Mouse (Mus musculus): ENCODE results near the gene Ssc4d.

The Ssc4d gene

DNA sequence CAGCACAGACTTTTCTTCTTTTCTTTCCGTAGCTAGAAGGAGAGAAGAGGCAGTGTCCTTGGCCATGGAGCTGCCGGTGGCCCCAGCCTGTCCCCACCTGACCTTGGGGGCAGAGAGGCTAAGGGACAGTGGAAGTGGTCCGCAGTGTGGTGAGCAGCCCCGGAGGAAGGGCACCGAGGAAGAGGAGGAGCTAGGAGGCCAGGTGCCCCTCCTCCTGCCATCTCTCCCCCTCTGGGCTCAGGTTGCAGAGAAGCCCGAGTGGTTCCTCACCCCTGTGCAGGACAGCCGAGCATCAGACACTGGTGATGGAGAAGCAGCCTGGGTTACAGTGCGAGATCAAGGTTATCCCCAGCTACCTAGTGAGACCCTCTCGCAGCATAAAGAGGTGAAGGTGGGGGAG lies at the start of gene Ssc4d:
Ssc4d (minus strand) TSS at position 167 of the 400 bp plus-strand sequence.
- DNase-seq (ENCODE audit: low spot score): no peak

DNA sequence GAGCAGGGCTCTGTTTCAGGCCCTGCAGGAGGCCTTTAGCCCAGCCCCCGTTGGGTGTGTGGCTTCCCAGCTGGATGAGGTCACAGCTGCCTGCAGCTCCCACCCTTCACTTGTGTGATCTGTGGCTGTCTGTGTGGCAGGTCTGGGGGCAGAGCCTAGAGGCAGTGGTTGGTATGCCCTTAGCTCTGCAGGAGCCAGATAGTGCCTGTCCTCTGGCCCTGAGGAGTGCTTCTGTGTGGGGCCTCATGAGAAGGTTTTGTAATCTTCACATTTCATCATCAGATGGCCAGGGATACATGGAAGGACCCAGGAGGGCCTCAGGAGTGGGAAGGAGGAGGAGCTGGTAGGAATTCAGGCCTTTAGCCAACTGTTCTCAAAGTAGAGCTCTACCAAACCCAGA lies 45.6 kb upstream of the Ssc4d start:
- DNase-seq (ENCODE audit: low spot score): no peak

DNA sequence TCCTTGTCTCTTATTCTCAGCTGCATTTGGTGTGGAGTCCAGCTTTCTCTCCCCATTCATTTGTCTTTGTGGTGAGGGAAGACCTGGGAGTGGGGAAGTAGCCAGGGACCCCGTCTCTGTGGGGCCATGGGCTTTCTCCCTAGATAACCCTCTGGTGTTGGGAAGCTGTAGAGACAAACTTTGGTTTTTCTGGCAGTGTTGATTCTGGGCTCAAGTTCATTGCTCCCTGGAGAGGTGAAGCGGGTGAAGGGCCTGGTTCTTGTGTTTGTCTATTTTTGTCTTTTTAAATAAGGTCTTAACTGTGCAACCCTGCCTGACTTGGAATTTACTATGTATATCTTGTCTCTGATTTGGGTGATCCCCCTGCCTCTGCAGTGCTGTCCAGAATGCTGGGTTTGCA lies 44.4 kb upstream of the Ssc4d start:
- no peak for DNase-seq (ENCODE audit: low spot score)

DNA sequence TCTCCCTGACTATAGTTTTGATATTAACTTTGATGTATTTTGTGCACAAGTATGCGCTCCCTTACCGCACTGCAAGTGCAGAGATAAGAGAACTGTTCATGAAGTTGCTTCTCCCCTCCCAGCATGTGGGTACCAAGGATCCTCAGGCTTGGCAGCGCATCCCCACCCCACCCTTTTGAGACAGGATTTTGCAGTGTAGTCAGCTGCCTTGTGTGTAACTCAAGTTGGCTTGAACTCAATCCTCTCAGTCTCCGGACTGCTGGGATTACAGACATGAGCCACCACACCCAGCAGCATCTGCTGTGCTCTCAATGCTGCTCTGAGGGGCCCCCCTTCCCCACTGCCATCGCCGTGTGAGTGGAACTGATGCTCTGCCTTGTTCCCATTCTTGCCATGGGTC lies 42.9 kb upstream of the Ssc4d start:
- DNase-seq (ENCODE audit: low spot score): no peak

DNA sequence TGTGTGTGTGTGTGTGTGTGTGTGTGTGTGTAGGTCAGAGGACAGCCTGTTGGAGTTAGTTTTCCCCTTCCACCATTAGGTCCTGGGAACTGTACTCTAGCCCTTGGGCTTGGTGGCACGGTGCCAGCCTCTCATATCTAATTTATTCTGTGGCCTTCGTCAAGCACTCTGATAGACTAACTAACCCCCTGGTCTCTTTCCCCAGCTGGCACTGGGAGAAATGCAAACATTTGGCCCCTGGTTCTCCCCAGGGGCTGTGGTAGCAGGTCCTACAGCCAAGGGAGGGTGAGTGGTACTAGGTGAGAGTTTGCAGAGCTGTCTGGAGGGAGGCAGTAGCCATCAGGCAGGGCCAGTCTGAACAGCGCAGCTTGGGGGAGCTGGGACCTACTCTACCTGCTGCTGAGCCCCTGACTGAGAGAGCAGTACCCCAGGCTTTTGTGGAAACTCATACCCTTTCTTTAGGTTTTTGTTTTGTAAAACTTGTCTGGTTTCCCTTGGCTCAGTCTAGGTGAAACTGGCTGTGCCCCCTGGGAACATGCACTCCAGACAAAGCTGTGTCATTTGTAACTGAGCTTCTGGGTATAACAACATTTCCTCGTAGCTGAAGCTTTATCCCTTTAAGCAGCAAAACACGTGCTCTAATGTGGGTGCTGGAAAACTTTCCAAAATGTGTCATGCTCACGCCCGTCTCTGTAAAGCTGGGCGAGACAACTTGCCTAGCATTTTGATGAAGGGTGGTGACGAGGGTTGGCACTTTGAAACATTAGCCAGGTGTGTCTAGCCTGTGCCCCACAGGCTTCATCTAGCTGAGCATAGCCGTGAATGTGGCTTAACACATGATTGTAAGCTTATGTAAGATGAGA lies 41.9 kb upstream of the Ssc4d start:
- DNase-seq (ENCODE audit: low spot score): no peak

DNA sequence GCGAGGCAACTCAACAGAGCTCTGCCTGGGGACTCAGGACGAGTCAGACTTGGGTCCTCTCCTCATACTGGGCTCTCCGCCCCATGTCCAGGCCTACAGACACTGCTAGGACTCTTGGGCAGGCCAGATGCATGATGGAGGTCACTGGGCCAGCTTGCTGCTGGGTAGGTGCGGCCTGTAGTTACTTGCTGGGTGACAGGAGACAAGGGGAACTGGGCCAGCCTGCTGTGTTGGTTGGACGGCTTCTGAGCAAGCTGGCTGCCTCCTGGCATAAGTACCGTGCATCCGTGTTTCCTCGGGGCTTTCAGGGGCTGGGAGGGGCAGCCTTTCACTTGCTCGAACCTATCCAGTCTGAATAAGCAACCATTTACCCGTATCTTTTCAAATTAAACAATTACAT lies 41.3 kb upstream of the Ssc4d start:
- no peak for DNase-seq (ENCODE audit: low spot score)

DNA sequence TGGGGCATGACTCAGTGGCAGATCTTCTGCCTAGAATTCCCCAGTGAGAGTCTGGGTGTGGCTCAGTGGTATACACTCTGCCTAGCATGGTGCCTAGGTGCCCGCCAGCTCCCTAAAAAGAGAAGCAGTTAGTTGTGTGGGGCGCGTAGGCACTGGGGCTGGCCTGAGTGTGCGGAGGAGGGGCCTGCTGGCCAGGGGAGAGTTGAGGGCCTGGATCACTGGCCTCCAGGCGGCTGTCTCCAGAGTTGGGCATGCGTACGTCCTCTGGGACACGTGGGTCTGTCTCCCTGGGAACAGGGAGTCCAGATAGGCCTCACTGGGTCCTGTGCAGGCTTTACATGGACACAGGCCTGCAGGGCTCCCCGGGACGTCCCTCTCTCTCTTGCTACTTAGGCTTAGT lies 40.5 kb upstream of the Ssc4d start:
- no peak for DNase-seq (ENCODE audit: low spot score)

DNA sequence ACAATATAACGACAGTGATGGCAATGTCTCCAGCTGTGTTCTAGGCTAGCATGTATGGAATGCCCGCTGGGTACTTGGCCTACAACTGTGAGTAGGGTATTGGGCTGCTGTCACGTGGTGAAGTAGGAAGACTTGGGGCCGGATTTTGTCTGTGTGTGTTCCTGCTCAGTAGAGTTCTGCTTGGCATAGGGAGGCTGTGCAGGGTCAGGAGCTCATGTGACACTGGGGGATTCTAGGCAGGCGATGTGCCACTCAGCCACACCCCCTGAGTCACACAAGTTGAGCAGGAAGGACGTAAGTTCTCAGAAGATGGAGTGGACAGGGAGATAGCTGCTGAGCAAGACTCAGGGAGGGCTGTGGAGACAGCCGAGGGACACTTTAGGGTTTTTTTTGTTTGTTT lies 33.4 kb upstream of the Ssc4d start:
- DNase-seq (ENCODE audit: low spot score): no peak

DNA sequence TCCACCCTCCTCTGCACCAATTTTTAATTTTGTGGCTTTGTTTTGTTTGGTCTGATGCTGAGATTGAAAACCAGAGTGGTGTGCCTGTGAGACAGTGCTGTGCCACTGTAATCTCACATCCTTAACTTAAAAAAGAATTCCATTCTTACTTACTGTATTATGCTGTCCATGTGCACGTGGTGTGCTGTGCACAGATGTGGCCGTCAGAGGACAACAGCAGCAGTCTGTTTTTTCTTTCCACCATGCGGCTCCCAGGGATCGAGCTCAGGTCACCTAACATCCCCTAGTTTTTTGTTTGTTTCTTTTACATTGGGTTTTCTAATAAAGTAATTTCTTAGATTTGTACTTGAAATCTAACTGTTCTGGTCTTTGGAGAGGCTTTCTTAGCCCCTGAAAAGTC lies 30.2 kb upstream of the Ssc4d start:
- no peak for DNase-seq (ENCODE audit: low spot score)

DNA sequence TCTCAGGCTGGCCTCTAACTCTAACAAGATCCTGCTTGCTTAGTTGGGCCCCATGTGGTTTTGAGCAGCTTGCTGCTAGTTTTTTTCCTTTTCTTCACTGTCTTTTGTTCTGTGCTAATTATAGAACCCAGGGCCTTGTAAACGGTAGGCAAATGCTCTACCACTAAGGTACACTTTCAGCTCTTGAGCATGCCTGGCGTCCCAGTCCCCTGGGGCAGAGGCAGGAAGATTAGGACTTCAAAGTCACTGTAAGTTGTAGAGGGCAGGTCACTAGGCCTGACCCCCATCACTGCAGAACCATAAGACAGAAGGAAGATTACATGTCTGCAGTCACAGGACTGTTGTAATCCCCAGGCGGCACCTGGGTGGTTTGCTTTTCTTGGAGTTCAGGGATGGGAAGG lies 28.4 kb upstream of the Ssc4d start:
- DNase-seq (ENCODE audit: low spot score): no peak

DNA sequence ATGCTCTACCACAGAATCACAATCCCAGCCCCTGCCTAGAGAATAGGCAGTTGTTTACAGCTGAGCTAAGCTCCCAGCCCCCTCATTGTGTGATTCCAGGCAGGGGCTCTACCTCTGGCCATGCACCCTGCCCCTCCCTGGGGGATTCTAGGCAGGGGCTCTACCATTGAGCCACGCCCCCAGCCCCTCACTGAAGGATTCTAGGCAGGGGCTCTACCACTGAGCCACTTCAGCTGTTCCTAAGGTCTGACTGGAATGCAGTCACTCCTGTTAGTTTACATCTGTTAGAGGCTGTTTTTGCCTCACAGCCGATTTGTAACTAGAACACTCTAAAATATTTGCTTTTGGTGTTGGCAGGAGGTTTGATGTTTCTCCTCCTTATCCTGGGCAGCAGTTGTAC lies 28.0 kb upstream of the Ssc4d start:
- no peak for DNase-seq (ENCODE audit: low spot score)

DNA sequence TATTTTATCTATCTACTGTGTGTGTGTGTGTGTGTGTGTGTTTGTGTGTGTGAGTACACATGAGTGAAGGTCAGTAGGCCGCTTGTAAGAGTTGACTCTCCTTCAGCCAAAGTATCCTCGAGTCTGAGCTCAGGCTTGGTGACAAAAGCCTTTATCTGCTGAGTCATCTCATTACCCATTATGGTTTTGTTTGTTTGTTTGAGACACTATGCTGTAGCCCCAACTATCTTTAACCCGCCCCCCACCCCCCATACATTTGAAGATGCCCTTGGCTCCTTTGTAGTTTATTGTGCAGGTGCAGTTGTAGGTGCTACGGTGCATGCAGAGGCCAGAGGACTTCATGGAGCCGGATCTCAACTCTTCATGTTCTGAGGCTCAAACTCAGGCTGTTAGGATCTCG lies 26.9 kb upstream of the Ssc4d start:
- no peak for DNase-seq (ENCODE audit: low spot score)

DNA sequence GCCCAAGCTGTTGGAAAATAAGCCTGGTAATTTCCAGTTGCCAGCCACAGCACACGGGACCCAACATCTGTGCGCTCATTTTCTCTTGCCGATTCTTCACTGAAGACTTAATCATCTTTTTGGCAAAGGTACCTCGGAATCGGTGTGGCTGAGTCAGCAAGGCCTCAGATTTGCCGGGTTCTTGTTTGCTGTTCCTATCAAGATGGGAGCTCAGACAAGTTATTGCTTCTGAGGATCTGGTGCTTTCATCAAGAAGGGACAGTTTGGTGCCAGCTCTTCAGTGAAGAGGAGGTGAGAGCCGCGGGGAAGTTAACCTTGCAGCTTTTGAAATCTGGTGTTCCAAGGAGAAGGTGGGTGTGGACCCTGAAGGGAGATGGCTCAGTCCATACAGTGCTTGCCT lies 21.8 kb upstream of the Ssc4d start:
- DNase-seq (ENCODE audit: low spot score): no peak

DNA sequence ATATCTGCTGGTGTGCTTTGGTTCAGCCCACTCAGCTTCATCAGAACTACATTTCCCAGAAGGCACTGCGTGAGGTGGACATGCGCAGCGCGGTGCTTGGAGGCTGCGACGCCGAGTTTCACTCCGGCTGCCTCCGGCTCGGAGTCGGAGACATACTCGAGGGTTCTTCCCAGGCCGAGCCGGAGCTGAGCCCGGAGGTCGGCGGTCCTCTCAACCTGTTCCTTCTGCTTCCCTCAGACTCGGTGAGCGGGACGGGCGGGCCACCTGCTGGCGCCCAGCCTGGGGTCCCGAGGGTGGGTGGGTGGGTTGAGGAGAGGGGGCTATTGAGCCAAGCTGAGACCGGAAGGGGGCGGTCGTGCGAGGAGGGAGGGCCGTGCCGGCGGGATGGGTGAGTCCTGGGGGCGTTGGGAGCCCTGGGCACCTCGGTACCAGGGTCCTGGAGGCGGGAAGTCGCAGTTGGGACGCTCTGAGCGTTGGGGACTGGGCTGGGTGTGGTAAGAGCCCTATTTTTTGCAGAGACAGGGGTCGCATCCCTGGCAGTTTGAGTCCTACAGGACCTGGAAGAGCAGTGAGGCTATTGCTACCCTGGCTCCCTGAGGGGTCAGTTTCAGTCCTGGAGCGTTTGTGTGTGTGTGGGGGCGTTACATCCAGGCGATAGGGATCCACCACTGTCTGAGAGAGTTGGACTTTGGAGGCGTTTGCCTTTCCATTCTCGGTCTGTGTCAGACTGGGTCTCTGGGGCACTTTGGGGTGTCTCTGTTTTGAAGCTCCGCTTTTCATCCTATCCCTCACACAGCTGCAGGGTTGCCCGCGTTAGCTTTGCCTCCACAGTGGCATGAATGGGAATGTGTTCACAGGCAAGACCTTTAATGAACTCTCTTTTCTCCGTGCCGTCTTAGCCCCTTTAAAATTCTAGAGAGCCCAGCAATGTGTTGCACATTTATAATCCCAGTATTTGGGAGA lies 20.7 kb upstream of the Ssc4d start, which contains the start of gene Dtx2:
Dtx2 (plus strand) TSS at position 76 of the 963 bp plus-strand sequence.
- DNase-seq (ENCODE audit: low spot score): peak; percentile 92

DNA sequence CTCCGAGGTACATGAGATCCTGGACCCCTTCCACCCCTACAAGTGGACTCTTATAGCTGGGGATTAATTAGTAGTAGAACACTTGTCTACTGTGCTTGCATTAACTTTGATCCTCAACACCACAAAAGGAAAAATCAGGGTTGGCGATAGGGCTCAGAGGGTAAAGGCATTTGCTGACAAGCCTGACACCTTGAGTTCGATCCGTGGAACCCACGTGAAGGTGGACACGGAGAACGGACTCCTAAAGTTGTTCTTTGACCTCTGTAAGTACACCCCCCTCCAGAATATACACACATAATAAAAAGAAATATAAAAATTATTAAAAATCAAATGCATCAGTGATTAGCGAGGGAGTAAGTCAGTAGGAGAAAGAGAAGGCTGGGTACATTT lies 20.0 kb upstream of the Ssc4d start:
- DNase-seq (ENCODE audit: low spot score): no peak

DNA sequence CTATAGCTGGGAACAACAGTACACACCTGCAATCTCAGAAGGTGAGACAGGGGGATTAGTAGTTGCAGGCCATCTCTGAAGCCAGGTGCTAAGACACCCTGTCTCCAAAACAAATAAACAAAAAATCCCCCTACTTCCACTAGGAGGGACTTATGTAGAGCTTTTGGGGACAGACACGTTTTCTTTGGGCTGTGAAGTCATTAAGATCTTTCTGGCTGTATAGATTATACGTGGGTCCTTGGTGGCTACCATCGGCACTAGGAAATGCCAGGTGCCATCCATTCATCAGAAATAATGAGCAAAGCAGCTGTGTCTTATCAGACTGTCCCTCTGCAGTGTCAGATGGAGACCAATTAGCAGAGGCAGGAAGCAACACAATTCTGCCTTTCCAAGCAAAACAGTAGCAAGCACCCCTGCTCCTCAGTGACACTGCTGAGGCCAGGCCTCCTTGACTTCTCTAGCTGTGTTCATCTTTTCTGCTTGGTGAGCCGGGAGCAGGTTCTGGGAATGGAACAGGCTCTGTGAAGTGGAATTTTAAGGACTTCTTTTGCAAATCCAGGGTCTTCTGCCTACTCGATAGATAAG lies 19.1 kb upstream of the Ssc4d start:
- DNase-seq (ENCODE audit: low spot score): no peak

DNA sequence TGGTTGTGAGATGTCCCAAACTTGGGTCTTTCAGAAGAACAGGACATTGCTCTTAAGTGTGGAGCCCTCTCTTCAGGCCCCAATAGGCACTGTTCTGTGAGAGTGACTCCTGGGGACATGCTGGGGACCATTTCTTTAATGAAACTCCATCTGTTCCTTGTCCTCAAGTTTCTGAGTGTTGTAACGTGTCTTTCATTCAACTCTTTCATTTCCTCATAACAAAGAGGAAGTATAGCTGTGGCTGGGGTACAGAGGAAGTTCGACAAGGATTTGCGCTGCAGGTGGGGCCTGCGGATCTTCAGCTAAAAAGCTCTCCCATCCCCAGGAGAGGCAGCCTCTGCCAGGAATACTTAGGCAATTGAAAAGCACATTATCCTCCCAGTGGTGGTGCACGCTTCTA lies 16.3 kb upstream of the Ssc4d start:
- DNase-seq (ENCODE audit: low spot score): no peak

DNA sequence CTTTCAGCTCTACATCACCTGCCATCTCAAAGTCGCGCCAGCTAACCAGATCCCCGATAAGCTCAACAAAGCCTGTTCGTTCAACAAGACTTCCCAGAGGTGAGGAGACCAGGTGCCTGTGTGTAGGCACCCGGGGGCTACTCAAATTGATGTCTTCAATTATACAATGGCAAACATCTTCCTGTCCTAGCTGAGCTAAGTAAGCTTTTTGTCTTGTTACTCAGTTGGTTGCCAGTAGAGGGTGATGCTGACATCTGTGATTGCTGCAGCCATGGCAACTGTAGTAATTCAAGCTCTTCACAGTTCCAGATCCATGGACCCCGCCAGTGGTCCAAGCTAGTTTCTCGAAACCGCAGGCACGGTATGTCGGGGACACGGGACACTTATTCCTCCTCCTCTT lies 12.9 kb upstream of the Ssc4d start:
- DNase-seq (ENCODE audit: low spot score): no peak

DNA sequence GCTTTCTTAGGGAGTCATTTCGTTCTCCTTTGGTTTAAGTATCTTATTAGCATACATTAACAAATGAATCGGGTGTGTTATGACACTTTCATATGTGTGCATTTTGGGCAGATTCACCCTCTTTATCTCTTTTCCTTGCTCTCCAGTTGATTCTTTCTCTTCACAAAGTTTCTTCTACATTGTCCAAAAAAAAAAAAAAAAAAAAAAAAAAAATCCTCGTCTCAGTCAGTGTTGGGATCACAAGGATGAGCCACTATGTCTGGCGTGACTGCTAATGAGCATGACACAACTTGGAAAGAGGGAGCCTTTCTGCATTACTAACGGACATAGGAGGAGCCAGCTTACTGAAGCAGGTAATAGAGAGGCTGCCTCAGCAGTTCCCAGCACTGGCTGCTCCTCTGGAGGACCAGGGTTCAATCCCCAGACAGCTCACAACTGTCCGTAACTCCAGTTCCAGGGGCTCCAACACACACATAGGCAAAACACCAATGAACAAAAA lies 10.3 kb upstream of the Ssc4d start:
- DNase-seq (ENCODE audit: low spot score): no peak

DNA sequence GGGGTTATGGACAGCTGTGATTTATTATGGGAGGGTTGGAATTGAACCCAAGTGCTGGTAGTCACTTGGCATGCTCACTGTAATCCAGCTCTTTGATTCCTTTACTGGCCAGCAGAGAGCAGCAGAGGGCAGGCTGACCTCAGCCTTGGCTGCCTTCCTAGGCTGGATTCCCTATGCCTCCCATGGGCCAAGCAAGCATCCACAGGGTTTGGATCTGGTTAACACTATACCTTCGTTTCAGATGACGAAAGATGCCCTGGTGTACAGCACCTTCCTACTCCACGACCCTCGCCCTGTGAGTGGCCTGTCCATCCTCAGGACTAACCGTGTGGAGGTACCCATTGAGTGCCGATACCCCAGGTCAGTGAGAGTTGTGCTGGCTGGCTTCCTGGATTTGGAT lies 8.1 kb upstream of the Ssc4d start:
- no peak for DNase-seq (ENCODE audit: low spot score)

DNA sequence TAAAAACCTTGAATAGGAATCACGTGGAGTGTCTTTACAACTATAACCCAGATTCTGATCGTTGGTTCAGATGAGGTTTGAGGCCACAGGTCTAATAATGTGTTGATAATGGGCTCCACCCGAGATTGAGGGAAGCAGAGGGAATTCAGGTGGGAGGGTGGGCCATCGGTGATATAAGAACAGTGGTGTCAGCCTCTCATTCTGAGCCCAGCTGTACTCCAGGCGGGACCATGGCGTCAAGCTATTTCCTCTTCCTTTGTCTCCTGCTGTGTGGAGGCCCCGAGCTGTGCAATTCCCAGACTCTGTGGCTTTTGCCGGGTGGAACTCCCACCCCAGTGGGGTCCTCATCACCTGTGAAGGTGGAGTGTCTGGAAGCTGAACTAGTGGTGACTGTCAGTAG lies 5.6 kb upstream of the Ssc4d start, which contains the start of gene Zp3:
Zp3 (plus strand) TSS at position 196 of the 400 bp plus-strand sequence.
- no peak for DNase-seq (ENCODE audit: low spot score)

DNA sequence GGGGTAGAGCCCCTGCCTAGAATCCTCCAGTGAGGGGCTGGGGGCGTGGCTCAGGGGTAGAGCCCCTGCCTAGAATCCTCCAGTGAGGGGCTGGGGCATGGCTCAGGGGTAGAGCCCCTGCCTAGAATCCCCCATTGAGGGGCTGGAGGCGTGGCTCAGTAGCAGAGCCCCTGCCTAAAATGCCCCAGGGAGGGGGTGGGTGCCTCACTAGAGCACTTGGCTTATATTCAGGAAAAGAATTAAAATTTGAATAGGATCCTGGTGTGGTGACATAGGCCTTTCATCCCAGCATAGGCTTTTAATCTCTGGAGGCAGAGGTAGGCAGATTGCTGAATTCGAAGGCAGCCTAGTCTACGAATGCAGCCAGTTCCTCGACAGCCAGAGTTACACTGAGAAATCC lies 5.0 kb upstream of the Ssc4d start:
- DNase-seq (ENCODE audit: low spot score): no peak

All from layer of hippocampus, adult 11-12 months (tissue).